25 mouse cellular contexts compared by ENCODE assay signal in the genomic region with DNA sequence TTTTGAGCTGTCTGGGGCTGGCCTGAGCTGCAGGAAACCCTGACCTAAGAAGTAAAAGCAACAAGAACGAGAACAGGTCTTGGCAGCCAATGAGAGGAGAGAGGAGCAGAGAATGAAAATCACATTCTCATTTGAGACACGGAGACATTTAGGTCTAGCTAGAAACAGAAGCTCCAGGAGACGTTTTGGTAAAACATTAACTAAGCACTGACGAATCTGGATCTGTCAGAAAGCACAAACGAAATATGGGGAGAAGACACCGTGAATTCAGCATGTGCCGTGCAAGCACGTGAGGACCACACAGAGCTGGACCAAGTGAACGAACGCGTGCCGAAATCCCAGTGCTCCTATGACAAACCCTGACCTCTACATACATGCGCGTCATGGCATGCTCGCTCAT.
"Had no signal": no experiment of that assay in that cellular context is flagged by ENCODE, and none has a peak within 500 bp of the region (broad histone marks: within the 10 kb centered on the region; RNA-seq: fewer than 3 reads in every experiment).

No protein-coding gene starts in this region.

- H3K36me3 ChIP-seq: limb, embryonic 10.5 days; limb, embryonic 12.5 days had no signal

- DNase-seq: gastrocnemius, adult 2 months; gastrocnemius, postnatal 10 days; gastrocnemius, postnatal 25 days; heart, adult 18-20 months; heart, postnatal 10 days; heart, postnatal 4 days; liver; liver, embryonic 13.5 days; liver, postnatal 0 days had no signal

- ATAC-seq: hindbrain, embryonic 16.5 days; inflammation-experienced regulatory T-cells, adult 6 months; intestine, embryonic 15.5 days; intestine, postnatal 0 days; liver, postnatal 0 days had no signal

- H3K9ac ChIP-seq: heart, embryonic 12.5 days; hindbrain, embryonic 12.5 days; hindbrain, embryonic 14.5 days; intestine, embryonic 15.5 days; limb, embryonic 12.5 days; liver, embryonic 13.5 days; liver, embryonic 15.5 days; liver, postnatal 0 days had no signal

- H3K27me3 ChIP-seq: heart, embryonic 12.5 days; hindbrain, embryonic 12.5 days; intestine, embryonic 15.5 days; limb, embryonic 12.5 days; liver, embryonic 13.5 days; liver, embryonic 15.5 days had no signal

- H3K4me3 ChIP-seq: gastrocnemius, adult 2 months; heart, embryonic 10.5 days; heart, embryonic 12.5 days; hindbrain, embryonic 10.5 days; hindbrain, embryonic 12.5 days; intestine, embryonic 15.5 days; layer of hippocampus, adult 2 months; left cerebral cortex, adult 2 months; limb, embryonic 10.5 days; limb, embryonic 12.5 days; liver, embryonic 13.5 days; liver, embryonic 15.5 days had no signal

- H3K9me3 ChIP-seq: heart, embryonic 10.5 days; heart, embryonic 12.5 days; hindbrain, embryonic 10.5 days; hindbrain, embryonic 12.5 days; intestine, embryonic 15.5 days; limb, embryonic 10.5 days; limb, embryonic 12.5 days; liver, embryonic 13.5 days; liver, embryonic 15.5 days had no signal

- H3K4me2 ChIP-seq: heart, embryonic 12.5 days; hindbrain, embryonic 12.5 days; hindbrain, embryonic 14.5 days; intestine, embryonic 15.5 days; limb, embryonic 12.5 days; liver, embryonic 11.5 days; liver, embryonic 13.5 days; liver, embryonic 15.5 days had no signal

- H3K27ac ChIP-seq: gastrocnemius, adult 2 months; heart, embryonic 10.5 days; hindbrain, embryonic 10.5 days; hindbrain, embryonic 12.5 days; hindbrain, embryonic 14.5 days; intestine, embryonic 15.5 days; kidney, postnatal 0 days; layer of hippocampus, adult 2 months; left cerebral cortex, adult 2 months; limb, embryonic 10.5 days; limb, embryonic 12.5 days; liver, embryonic 13.5 days; liver, embryonic 15.5 days had no signal

- H3K4me1 ChIP-seq: heart, embryonic 10.5 days; heart, embryonic 12.5 days; hindbrain, embryonic 10.5 days; hindbrain, embryonic 12.5 days; intestine, embryonic 15.5 days; limb, embryonic 10.5 days; limb, embryonic 12.5 days; liver, embryonic 13.5 days; liver, embryonic 15.5 days had no signal
